Mouse (Mus musculus) cerebellum, adult 11 months (tissue): ENCODE measurements around the gene Xpo4.
"Not testable (repeated sequence)": the region's sequence is repeated elsewhere in the genome, so short reads cannot be mapped to it uniquely, and the experiment has no call there.

ENCODE experiments used
- DNase-seq: peaks from one replicate; pipeline ENCODE4 v3.0.0; 2022

Xpo4 gene

DNA sequence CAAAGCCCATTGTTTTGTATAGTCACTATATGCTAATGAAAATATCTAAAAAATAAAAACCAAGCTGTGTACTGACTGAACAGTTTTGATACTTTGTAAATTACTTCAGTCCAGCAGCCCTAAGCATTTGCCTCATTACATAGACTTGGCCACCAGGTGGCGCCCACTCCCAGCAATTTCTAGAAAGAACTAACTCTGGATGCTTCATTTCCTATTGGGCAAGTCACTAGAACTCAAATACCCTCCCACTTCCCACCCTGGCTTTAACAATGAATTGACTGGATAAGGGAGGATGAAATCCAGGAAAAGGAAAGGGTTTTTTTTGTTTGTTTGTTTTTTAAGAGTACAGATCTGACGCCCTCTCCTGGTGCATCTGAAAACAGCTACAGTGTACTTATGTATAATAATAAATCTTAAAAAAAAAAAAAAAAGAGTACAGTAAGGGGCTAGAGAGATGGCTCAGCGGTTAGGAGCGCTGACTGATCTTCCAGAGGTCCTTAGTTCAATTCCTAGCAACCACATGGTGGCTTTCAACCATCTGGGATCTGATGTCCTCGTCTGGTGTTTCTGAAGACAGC is 14.8 kb upstream of the Xpo4 start:
- peak; percentile 75 for DNase-seq

DNA sequence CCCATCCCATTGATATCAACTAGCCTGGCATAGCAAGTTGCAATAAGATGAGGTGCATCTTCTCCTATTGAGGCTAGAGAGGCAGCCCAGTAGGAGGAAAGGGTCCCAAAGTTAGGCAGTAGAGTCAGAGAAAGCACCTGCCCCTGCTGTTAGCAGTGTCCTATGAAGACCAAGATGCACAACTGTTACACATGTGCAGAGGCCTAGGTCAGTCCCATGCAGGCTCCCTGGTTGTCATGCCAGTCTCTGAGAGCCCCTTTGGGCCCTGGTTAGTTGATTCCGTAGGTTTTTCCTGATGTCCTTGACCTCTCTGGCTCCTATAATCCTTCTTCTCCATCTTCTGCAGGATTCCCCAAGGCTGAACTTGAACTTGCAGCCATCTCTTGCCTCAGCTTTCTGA is 14.3 kb upstream of the Xpo4 start:
- DNase-seq = no peak

DNA sequence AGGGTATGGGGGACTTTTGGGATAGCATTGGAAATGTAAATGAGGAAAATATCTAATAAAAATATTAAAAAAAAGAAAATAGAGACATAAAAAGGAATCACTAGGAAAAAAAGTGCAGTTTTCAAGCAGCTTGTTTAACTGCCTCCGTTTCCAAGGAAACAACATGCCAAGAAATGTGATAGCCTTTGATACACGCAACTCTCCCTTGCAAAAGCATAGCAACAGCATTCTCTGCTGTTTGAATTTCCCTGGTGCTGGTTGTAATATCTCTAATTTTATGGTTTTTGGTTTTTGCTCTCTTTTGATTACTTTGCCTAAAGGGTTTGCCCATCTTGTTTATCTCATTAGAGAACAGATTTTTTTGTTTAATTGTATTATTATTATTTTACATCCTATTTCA is 10.3 kb upstream of the Xpo4 start:
- no peak for DNase-seq

DNA sequence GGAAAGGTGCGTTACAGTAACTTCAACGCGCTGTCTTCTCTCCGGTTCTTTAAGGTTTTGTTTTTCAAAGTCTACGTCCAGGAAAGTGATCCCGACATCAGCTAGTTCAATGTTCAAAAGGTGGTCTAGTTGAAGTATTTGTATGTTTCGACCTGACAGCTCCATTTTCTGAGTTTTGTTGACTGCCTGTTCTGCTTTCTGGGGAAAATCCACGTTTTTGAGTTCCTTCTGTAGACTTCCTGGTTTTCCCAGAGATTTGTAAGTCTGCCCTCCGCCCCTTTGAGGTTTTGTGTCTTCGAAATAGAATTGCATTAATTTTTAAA is 359 bp upstream of the Xpo4 start:
- DNase-seq = no peak

DNA sequence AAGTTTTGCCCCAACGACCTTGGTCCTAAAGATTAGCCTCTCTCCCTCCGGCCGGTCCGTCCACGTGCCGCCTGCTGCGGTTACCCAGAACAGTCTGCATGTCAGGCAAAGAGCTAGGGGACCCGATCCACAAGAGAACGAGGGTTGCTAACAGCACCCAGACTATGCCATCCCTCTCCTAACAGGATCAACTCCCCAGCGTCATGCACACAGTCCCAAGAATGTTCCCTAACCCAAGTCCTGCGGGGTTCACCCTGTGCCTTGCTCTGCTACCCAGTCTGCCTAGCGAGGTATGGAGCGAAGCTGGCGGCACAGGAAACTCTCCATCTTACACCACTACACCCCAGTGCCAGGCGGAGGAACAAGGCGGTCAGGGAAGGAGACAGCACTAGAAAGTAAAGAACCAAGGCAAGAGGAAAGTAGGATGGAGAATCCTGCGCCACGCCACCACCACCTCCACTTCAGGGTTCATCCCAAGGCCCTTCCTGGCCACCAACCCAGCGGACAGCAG is 864 bp downstream of the Xpo4 start:
- DNase-seq = no peak

DNA sequence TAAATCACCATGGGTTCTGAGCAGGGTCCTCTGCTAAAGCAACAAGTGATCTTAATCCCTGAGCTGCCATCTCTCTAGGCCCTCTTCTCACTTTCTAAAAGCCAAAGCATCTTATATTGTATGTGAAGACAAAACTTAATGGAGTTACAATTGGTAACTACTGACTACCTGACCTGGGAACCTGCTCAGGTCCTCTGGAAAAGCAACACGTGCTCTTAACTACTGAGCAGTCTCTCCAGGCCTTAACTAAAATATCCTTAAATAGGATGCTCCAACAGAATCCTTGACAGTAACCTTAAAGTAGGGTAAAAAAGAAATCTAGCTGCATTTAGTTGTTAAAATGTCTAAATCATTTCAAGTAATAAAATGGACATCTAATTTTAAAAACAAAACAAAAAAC is 1.6 kb downstream of the Xpo4 start:
- no peak for DNase-seq

DNA sequence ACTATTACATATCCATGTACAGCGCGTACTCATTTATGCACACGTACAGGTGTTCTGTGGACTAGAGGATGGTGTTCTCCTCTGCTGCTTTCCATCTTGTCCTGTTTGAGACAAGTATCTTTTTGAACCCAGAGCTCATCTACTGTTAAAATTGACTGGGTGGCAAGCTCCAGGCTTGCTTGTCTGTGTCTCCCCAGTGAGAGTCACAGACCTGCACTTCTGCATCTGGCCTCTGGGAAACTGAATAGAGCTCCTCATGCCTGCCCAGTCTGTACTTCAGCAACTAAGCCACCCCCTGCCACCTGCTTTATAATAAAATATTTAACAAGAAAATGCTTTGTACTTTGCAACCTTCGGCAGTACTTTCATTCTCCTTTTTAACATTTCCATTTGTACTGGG is 6.9 kb downstream of the Xpo4 start:
- no peak for DNase-seq

DNA sequence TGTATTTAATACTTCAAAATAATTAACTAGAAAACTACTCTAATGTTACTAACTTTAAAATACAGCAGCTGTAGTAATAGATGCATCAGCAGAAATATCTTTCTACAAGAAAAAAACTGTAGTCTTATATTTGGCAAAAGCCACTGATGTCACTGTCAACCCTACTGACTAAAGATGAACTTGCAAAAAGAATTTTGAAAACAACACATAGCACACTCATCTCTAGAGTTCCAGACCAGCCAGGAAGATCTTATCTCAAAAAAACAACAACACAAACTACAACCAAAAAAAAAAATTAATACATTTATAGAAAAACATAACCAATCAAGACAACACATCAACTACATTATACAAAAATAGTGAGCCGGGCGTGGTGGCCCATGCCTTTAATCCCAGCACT is 7.7 kb downstream of the Xpo4 start:
- DNase-seq = no peak

DNA sequence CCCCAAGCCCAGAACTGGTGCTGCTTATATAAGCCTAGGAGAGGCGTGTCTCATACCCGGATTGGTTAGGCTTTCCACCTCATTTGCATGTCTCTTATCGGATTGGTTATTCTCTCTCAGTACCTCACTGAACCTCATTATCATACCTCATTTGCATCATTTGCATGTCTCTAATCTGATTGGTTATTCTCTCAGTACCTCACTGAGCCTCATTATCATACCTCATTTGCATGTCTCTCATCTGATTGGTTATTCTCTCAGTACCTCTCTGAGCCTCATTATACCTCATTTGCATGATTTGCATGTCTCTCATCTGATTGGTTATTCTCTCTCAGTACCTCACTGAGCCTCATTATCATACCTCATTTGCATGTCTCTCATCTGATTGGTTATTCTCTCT is 8.7 kb downstream of the Xpo4 start:
- not testable (repeated sequence) for DNase-seq

DNA sequence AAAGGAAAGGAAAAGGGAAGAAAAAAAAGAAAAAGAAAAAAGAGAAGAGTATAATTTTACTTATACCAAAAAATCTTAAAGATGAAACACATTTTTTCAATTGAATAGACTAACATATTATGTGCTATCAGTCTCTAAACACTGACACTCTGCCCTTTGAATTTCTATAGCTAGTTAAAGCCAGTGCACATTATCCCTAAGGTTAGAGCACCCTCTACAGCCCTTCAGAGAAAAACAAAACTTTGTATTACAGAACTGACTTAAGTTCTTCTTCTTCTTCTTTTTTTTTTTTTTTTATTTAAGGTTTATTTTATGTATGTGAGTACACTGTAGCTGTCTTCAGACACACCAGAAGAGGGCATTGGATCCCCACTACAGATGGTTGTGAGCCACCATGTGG is 15.7 kb downstream of the Xpo4 start:
- no peak for DNase-seq

DNA sequence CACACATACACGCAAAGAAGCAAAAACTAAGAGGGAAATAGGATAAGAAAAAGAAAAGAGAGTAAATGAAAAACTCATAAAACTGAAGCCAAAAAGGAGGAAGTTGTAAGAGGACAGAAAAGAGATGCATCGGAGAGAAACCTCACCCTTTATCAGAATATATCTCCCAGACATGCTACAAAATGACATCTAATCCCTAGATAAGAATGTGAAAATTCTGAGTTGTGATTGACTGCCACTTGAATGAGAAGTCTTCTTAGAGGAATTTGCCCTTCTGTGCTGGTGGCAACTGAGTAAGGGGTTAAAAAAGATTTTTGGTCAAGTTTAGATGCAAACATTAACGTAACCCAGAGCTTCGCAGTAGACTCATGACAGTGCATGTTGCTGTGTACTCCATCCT is 19.1 kb downstream of the Xpo4 start:
- DNase-seq = no peak

DNA sequence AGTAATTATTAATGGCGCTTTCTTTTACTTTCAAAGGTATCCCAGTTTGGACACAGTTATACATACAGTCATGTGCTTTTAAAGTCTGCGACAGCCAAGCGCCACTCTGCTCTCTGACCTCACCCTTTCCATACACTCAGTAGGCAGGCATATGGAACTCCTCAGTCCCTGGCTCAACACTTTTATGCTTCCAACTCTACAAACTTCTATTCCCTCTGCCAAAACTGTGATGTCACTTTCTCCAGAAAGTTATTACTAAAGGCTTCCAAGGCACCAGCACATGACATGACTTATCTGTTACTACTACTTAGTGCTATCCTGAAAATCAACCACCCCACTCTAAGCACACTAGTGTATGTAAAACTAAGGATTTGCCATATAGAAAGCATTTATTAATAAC is 26.1 kb downstream of the Xpo4 start:
- no peak for DNase-seq

DNA sequence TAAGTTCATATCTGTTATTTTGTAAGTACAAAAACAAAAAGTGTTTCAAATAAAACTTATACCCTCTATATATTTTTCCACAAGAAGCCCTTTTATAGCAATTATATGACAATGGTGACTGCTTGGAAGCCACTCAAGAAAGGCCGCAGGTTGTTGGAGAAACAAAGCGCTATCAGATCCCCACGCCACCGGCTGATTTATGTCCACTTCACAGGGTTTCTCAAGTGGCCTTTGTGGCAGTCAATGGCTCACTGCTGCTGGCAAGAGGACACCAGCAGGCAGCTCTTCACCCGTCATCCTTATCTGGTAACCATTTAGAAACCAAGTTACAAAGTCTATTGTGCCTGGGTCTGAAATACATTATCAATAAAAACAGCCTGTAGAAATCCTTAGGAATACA is 31.1 kb downstream of the Xpo4 start:
- DNase-seq = no peak

DNA sequence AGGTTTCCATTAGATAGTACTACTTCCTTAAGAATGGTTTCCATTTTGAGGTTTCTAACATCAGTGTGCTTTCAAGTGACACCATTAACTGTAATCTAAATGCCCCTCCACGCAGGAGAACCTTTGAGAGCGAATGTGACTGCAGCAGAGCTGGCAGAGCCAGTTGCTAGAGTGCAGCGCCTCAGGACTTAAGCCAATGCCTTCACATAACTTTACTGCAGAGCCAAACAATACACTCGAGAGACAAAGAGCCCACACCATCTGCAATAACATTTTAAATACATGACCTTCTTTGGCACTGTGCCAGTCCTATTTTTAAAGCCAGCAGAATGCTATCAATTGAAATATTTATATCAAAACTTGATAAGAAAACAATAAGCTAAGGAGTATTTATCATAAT is 35.6 kb downstream of the Xpo4 start:
- DNase-seq = no peak

DNA sequence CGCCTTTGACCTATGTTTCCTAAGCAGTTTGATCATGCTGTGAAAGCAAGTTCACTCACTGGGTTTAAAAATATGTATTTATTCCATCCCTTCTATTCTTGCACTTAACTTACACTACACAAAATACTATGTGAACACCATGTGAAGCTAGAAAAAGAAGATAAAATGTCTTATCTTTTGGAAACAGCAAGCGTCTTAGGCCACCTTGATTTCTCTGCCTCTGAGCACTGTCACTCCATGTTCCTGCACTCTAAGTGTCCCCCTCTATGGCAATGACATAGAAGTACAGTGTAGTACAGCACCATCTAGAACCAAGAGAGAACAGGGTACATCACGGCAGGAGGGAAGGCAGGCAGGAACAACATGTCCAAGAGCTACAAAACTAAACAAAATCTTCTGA is 42.3 kb downstream of the Xpo4 start:
- DNase-seq = no peak

DNA sequence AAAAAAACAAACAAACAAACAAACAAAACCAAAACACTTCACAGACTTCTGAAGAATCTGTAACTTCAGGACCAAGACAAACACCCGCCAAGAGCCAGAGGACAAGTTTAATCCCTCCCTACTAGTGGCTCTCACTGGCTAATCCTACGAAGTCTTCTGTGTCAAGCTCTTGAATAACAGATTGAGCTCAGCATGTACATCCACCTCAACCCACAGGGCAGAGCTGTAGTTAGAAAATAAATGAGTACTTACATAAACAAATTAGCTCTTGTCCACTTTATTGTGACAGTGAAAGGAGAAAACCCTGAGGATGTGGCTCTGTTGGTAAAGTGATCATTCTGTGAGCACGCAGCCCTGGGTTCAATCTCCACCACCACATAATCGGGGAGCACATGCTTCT is 43.5 kb downstream of the Xpo4 start:
- DNase-seq = no peak

DNA sequence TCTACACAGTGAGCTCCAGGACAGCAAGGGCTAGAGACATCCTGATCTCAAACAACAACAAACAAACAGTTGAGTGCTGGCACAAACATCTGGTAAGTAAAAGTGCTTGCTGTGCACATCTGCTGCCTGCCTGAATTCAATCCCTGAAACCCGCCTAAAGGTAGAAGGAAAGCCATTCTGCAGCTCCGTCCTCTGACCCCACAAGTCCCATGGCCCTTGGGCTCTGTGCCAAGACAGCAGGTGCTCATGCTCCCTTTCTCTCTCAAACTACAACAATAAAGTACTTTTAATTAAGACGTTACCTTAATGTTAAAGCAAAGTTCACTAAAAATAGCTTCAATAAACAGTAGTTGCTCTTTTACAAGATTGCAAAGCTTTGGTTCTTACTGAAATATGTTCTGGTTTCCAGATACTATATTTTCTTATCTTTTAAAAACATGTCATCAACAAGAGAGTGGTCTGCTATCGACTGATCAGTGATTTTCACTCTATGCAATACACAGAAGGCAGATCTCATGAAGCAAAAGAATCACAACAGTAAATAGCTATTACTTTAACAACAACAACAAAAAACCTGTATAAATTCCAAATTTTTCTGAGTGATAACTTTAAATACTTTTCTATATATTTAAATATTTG is 44.5 kb downstream of the Xpo4 start:
- peak; percentile 36 for DNase-seq

DNA sequence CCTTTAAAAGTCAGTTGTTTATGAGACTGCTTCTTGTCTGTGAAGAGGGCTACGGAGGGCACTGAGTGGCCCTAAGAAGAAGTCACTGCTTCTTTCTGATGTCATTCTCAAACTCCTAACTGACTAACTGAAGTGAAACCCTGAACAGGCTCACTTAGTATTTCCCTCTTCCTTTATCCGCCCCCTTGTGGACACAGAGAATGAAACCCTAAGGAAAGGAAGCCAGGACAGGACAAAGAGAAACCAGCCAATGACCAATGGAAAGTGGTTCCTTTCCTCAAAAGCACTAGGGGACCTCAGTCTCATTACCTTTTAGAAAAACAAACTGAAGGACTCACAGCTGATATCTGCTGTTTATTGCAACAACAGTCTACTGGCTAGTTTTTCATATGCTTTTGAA is 45.7 kb downstream of the Xpo4 start:
- DNase-seq = no peak

DNA sequence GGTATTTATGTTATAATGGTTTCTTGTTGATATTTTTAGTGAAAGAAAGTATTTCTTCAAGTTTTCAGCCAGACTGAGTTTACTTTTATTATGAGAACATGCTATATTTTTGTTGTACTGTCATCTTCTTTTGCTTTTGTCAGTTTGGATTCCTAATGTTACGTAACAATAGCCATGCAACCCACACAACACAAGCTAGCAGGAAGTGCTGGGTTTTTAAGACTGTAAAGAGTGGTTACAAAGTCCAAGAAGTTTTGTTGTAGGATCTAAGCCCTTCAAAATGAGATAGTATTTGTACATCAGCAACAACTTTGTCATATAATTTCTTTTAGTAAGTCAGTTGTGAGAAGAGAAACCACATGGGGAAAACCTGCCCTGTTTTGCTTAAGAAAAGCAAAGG is 47.6 kb downstream of the Xpo4 start:
- DNase-seq = no peak

DNA sequence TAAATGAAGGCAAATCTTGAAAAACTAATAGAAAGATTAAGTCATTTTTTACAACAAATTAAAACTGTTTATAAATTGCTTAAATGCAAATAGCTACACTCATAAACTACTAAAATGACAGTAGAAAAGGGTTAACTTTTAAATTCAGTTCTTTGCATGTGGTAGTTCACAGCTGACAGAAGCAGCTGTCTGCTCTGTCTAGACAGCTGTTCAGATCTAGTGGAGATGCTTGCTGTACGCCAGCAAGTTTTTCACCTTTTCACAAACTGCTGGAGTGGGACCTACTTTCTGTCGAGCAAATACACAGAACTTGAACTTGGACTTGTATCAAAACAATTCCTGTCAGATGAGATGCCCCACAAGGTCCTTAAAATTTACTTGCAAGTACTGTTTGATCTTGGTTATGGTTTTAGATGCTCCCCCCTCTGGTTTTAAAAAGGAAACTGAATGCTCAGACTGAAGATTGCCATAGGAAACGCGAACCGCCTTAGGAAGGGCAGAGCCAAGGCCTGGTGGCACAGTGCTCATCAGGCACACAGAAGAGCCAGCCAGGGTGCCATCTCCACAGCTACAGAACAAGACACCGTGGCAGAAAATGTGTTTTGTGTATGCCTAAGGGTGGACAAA is 48.8 kb downstream of the Xpo4 start:
- DNase-seq = no peak

DNA sequence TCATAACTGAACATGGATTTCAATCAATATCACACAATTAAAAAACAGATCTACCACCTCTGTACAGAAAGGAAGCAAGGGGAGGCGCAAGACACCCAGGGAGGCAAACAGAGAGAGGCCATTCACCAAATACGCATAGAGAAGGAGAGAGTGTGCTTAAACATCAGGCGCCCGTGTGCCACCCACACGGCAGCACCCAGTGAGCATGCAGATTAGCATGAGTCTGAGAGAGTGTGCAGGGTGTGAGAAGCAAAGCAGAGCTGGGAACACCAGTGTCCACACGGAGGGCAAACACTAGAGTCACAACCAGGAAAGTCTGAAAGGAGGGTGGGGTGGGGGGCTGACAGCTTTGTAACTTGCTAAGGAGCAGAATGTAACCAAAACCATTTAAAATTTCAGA is 49.4 kb downstream of the Xpo4 start:
- DNase-seq = no peak

DNA sequence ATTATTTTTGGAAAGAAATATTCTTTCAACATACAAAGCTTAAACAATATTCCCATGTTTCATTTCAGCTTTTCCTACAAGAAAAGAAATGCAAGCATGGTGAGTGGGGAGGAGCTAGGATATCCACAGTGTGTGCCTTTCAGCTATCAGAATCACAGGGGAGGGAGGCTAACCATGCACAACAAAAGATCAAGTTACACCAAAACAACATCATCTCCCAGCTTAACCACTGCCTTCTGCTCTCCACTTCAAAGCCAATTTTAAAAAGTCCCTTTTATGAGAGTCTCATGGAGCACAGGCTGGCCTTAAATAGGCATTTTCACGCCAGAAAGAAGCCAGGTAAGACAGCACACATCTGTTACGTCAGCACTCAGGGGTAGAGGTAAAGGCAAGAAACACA is 54.2 kb downstream of the Xpo4 start:
- no peak for DNase-seq

DNA sequence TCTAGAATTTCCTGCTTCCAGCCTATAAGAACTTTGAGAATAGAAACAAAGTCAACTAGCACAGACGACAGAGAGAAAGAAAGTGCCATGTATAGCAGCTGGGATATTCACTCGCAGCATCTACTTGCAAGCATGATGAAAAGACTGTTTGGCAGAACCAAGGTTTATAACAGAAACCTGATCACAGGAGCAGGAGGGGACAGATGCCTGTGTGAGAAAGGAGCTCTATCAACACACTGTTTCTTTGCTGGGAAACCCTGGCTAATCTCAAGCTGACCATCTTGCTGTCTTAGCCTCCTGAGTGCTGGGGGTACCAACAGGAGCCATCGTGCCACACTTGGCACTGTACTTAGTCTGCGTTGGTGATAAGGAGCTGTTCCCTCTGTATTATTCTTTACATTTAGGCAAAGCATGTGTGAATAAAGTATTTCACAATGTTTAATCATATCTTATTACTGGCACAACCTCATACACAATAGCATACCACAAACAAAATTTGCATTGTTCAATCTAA is 55.4 kb downstream of the Xpo4 start:
- DNase-seq = no peak

DNA sequence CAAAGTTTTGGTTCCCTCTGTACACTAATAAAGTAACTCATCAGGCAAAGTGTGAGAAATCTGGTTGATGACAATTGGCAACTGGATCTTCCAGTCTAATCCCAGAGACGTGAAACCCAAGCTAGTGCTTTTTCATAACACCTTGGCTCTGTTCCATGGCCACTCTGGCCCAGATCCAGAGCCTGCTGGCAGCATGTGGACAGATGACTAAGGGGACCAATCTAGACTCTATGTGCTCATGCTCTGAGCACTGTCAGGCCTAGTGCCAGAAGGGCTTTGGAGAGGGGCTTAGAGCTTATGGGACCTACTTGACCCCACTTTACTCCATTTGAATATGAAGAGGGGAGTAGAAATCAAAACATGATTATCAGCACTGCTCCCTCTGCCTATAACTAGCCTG is 57.7 kb downstream of the Xpo4 start:
- peak; percentile 91 for DNase-seq
